Mouse (Mus musculus): ENCODE measurements at regions not wholly inside any gene's neighbourhood (a gene's known extent, or its start where the extent isn't known, plus 50 kb on each side); places are given as distances from the start of the nearest gene placed in this dataset.

DNA sequence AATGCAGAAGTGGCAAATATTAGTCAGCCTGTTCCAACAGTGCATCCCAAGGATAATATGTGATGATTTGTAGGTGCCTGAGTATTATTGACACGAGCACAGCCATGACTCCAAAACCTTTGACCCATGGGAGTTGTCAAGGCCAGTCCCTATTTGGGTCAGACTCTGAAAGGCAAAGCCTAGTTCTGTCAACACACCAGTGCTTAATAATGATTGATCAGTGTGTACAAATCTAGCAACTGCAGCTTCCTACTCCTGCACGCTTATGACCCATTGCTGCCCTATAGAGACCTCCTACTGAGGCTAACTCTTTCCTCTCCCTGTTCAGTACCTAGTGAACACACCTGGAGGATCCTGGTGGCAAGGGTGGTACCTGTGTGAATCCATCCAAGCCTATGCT lies 427.3 kb downstream of the Fam84a start:
- TF ChIP-seq POLR2A (IDR thresholded peaks at IDR 0.05; ENCODE audit: control insufficient read depth, low read depth, low read length), result no peak
- TF ChIP-seq CTCF (IDR thresholded peaks at IDR 0.05; ENCODE audit: control insufficient read depth, insufficient read depth, insufficient replicate concordance, low read depth, low read length), result no peak

All from testis, adult 2 months (tissue).